Mouse (Mus musculus) lung, postnatal 4 days (tissue): ENCODE data around the gene Zbtb16.

Experiments
- DNase-seq, 2 experiments: peaks; one replicate each; pipeline ENCODE4 v3.0.0; 2021

The Zbtb16 gene

DNA sequence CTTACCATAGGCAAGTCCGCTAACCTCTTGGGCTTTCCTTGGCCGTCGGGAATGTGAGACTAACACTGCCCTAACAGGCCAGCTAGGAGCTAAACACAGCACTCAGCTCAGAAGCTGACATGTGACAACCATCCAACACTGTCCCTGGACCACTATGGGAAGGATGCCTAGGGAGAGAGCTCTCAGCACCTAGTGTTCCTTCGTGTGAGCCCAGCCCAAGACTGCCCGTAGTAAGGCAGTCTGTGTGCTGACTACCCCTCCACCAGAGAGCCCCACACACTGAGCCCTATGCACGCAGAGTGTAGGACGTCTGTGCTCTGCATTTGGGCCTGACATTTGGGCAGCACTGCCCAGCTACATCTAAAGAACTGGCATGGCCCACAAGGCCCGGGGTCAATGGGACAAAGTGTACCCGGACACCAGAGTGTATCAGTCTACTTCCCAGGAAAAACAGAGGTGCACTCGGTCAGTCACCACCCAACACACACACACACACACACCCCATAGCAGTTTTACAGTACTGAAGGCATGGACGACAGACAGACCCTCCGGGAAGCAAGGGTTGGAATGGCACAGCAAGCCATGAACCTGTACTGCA lies 11.4 kb downstream of the Zbtb16 start:
- DNase-seq, result peak in 1 of 2 experiments; percentile 17

GRCm38 (mm10) chr9:48823851-48824250 lies 12.2 kb downstream of the Zbtb16 start:
- no peak for DNase-seq

DNA sequence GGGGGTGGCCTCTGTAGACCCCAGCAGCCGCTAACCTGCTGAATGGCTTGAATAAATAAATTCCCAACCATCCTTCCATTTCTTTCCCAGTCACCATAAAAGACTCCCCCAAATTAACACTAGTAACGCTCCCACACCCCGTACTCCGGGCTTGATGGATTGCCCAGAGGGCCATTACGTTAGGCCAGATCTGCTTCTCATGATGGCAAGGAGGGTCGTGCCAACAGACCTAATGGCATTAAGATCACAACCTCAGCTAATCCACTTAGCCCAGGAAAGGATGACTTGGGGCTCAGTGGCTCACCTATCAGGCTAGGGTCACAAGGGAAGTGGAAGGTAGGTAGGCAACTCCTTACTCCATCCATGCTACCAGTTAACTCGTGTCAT lies 12.7 kb downstream of the Zbtb16 start:
- no peak for DNase-seq

- DNase-seq, result peak in 1 of 2 experiments; percentile 25
Observed at GRCm38 (mm10) chr9:48822586-48823318, 13.3 kb downstream of the Zbtb16 start.

GRCm38 (mm10) chr9:48821916-48822585 lies 14.0 kb downstream of the Zbtb16 start:
- DNase-seq, result no peak

GRCm38 (mm10) chr9:48821431-48821830 lies 14.6 kb downstream of the Zbtb16 start:
- DNase-seq, result peak in 1 of 2 experiments; percentile 23

DNA sequence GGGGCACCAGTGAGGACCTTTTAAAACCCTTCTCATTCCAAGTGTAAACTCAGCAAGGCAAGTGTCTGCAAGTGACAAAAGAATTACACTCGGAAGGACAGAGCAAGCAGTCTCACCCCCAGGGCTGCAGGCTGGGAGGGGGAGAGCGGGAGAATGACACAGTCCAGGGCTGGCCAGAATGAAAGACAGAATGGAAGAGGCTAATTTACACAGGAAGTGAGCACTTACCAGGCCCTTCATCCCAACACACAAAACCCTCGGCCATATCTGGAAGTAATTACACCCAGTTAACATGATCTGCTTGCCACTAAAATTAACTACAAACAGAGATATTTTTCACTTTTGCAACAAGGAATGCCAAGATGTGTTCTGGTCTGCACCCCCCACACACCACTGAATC lies 15.2 kb downstream of the Zbtb16 start:
- peak in 1 of 2 experiments; percentile 19 for DNase-seq

DNA sequence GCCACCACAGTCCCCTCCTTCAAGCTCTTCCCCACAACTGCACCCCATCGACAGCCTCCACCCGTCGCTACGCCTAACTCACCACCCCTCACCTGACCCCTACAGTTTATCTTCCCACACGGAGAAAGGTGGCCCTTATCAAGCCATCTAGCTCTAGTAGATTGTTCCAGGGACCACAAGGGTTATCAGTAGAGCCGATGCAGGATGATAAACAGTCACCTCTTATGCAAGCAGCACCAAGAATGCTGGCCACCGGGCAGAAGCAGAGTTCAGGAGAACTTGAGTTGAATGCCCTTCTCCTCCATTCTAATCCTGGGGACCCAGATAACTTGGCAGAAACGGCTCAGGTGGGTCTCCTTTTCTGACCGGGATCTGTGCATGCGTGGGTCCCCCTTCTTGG lies 16.3 kb downstream of the Zbtb16 start:
- peak in 1 of 2 experiments; percentile 16 for DNase-seq

DNA sequence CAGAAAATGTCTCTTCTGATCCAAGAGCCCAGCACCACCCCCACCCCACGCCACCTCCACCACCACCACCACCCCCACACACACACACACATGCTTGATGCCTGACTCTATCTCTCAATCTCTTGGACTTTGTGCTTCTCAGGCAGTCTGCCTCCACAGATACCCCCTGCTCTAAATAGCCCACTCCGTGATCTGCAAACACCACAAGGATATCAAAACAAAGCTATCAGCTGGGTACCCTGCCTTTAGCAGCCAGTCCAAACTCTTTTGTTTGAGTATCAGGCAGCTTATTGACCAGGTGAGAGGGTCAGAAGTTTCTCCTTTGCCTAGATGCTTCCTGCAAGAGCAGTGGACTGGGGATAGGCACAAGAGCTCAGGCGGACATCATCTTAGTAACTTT lies 16.9 kb downstream of the Zbtb16 start:
- no peak for DNase-seq

DNA sequence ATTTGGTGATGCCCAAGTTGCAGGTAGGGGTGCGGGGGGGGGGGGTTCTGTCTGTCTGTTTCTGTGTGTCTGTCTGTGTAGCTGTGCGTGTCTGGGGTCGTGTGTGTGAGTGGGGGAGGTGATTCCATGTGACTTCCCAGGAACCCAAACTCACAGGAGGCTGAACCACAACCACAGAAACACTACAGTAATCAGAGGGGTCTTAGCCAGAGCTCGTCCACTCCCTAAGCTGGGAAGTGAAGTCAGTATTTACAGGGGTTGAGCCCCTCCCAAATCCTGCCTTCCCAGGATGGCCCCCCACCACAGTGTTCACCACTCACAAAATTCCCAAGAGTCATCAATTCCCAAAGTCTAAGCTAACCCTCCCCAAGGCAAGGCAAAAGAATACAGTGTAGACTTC lies 18.1 kb downstream of the Zbtb16 start:
- DNase-seq, result no peak

DNA sequence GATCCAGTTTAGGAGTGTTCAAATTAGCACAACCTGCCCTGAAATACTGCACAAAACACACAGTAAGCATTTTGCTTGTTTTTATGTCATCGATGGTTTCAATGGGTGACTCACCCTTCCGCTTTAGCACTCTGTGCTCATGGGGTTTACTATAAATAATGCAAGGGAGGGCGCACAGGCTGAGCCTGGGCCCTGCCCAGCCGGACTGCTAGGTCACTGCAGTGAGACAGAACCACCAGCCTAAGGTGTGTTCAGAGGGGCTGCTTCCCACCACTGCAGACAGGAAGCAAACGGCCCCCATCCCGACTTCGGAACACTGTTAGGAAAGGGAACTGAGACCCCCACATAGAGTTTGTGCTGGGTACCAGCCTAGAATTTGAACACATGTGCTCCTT lies 18.6 kb downstream of the Zbtb16 start:
- peak; percentile 31 to 45 for DNase-seq

DNA sequence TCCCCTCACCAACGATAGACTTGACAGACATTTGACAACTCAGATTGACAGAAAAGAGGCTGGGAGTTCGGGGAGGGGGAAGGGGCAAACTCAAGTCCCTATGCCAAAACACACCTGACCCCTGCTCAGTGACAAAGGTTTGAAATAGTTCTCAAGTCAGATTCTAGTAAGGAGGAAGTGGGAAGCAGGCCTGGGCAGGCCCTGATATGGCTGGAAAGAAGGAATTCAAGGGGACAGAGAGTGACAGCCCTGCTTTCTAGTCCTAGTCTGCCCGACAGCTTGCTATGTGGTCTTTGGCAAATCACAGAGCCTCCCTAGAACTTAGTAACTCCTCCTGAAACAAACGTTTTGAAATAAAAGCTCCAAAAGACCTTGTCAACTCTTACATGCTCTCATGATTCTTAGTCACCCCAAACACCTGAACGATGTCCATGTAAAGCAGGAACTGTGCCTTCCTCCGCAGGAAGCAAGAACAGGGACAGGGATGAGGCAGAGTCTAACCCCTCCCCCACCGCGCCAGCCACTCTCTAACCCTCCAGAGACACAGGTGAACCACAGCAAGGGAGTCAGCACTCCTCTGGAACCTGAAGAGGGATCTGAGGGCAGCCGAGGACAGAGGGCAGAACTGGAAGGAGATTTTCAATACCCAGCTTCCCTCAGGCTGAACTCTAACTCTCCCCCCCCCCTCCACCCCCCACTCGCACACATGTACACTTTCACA lies 19.2 kb downstream of the Zbtb16 start:
- DNase-seq, result no peak

GRCm38 (mm10) chr9:48816157-48816556 lies 19.9 kb downstream of the Zbtb16 start:
- DNase-seq, result no peak

- no peak for DNase-seq
Observed at GRCm38 (mm10) chr9:48814881-48815495, 21.0 kb downstream of the Zbtb16 start.

GRCm38 (mm10) chr9:48813960-48814880 lies 21.8 kb downstream of the Zbtb16 start:
- DNase-seq, result peak; percentile 29 to 61

DNA sequence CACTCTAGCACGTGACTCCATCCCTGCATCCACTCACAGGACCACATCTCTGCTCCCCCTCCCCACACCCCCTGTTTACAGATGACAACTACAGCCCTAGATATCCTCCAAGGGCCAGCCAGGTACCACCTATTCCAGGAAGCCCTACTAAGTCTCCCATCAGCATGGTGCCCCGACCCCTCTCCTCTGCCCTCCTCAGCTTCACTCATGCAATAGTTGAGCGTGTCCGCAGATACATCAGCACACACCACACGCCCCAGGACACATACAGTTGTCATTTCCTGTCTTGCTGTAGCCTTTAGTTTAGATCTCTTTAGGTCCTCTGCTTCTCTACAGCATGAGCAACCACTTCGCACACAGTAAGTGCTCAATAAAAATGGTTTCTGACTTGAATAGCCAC lies 23.7 kb downstream of the Zbtb16 start:
- no peak for DNase-seq

- DNase-seq, result no peak
Observed at GRCm38 (mm10) chr9:48806591-48806990, 29.4 kb downstream of the Zbtb16 start.

- DNase-seq, result no peak
Observed at GRCm38 (mm10) chr9:48805850-48806249, 30.2 kb downstream of the Zbtb16 start.

- no peak for DNase-seq
Observed at GRCm38 (mm10) chr9:48804509-48804908, 31.5 kb downstream of the Zbtb16 start.

DNA sequence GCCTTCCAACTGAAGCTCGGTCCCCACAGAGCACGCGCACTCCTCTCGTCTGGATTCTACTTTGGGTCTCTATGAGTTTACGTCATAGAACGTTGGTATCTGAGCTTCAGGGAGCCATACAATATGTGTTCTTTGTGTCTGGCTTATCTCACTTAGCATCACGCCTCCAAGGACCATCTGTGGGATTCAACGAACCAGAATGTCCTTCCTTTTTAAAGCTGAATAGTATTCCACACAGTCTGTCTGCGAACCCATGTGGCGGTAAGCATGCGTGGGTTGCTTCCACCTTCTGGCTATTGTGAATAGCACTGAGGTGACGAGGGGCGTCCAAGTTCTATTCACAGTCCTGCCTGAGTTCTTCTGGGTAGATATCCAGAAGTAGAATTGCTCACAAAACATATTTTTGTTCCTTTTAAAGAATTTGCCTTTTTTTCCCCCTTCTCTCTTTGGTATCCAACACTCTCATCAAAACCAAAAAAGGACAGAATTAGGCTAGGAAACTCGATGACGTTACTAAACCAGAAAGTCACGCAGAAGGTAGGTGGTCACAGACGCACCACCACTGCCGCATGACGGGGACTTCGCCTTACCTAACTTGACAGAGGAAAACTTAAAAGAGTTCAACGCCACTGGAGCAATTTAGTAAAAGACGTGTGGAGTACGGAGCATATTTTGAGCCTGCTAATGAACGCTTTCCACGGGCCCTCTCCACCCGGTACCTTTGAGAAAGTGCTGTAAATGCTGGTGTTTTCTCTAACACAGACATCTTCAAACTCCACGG lies 32.4 kb downstream of the Zbtb16 start:
- no peak for DNase-seq

DNA sequence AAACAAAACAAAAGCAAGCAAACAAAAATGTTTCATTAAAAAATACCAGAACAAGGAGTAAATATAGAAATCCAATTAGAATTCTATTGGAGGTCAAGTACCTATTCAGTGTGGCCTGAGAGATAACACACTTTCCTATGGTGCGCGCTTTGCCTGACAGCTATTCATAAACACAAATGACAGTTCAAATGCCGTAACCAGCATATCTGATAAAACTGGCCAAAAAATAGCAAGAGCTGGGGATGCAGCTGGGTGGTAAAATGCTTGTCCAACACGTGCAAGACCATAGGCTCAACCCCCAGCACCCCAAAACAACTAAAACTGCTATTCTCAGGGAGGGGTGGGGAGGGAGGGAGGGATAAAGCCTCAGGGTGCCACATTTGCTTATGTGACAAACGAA lies 33.6 kb downstream of the Zbtb16 start:
- no peak for DNase-seq
